Mouse (Mus musculus): ENCODE measurements around the gene Prc1. TPM values are rescaled to one million over a fixed set of nuclear protein-coding genes. Genes with fewer than 3 reads are reported as not detected.
"Not testable (repeated sequence)": the region's sequence is repeated elsewhere in the genome, so short reads cannot be mapped to it uniquely, and the experiment has no call there.

The Prc1 gene
- polyA plus RNA-seq, 1 experiment: 3.0 TPM

GRCm38 (mm10) chr7:80301522-80301921 lies 7.3 kb downstream of the Prc1 start:
- TF ChIP-seq CTCF (IDR thresholded peaks at IDR 0.05; ENCODE audit: extremely low read depth, insufficient read depth, low read length) (no peak), POLR2A (IDR thresholded peaks at IDR 0.05; ENCODE audit: extremely low read depth, insufficient read depth, low read length) (no peak)
- Histone ChIP-seq H3K4me3 (ENCODE audit: insufficient read depth, low read length) (no peak overlapping the region), H3K27ac (ENCODE audit: insufficient read depth, low read length) (no peak overlapping the region), H3K4me1 (ENCODE audit: control insufficient read depth, insufficient read depth, low read length) (no peaks in the 10 kb centered on the region)

DNA sequence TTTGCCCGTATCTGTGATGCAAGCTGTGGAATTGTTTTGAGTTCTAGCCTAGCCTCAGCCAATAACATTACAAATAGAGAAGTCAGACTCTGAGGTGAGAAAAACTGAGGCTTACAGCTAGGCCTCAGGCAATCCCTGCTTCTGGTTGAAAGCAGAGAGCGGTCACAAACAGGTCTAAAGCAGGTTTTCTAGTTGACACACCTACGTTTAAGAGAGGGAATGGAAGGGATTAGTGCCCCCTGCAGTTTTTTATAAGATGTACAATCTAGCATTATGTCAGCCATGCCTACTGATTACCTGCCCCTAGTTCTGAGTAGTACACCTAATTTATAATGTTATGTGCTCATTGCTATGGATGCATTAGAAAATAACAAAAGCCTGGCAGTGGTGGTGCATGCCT lies 13.5 kb downstream of the Prc1 start:
- Histone ChIP-seq H3K27ac (ENCODE audit: insufficient read depth, low read length) (no peak overlapping the region), H3K4me3 (ENCODE audit: insufficient read depth, low read length) (no peak overlapping the region), H3K4me1 (ENCODE audit: control insufficient read depth, insufficient read depth, low read length) (no peaks in the 10 kb centered on the region)
- TF ChIP-seq CTCF (IDR thresholded peaks at IDR 0.05; ENCODE audit: extremely low read depth, insufficient read depth, low read length) (no peak), POLR2A (IDR thresholded peaks at IDR 0.05; ENCODE audit: extremely low read depth, insufficient read depth, low read length) (no peak)

GRCm38 (mm10) chr7:80310771-80311170 lies 16.5 kb downstream of the Prc1 start:
- no peak for TF ChIP-seq POLR2A (IDR thresholded peaks at IDR 0.05; ENCODE audit: extremely low read depth, insufficient read depth, low read length)
- Histone ChIP-seq H3K4me1 (ENCODE audit: control insufficient read depth, insufficient read depth, low read length) (no peaks in the 10 kb centered on the region), H3K27ac (ENCODE audit: insufficient read depth, low read length) (no peak overlapping the region), H3K4me3 (ENCODE audit: insufficient read depth, low read length) (no peak overlapping the region)

DNA sequence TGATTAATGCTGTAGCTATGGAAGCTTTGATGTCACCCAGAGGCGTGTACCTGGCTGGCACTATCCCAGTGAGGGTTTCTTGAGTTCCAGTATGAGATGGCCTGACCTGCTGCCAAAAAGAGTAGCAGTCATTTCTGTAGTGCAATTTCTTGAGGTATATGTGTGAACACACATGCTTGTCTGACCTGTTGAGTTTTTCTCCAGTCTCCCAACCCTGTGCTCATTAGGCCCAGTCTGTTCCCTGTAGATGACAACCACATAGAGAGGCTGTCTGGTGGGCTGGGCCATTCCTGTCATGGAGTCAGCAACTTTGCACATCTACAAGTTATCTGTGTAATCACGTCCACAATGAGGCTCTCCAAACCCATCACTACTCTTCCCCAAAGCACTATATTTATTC lies 21.5 kb downstream of the Prc1 start:
- H3K4me3 ChIP-seq (ENCODE audit: insufficient read depth, low read length): no peak overlapping the region
- TF ChIP-seq CTCF (IDR thresholded peaks at IDR 0.05; ENCODE audit: extremely low read depth, insufficient read depth, low read length): no peak
- TF ChIP-seq POLR2A (IDR thresholded peaks at IDR 0.05; ENCODE audit: extremely low read depth, insufficient read depth, low read length): no peak
- H3K4me1 ChIP-seq (ENCODE audit: control insufficient read depth, insufficient read depth, low read length): no peaks in the 10 kb centered on the region
- no peak overlapping the region for H3K27ac ChIP-seq (ENCODE audit: insufficient read depth, low read length)

GRCm38 (mm10) chr7:80317439-80318115 lies 23.3 kb downstream of the Prc1 start:
- TF ChIP-seq POLR2A (IDR thresholded peaks at IDR 0.05; ENCODE audit: extremely low read depth, insufficient read depth, low read length): no peak
- no peak for TF ChIP-seq CTCF (IDR thresholded peaks at IDR 0.05; ENCODE audit: extremely low read depth, insufficient read depth, low read length)
- H3K4me1 ChIP-seq (ENCODE audit: control insufficient read depth, insufficient read depth, low read length): no peaks in the 10 kb centered on the region
- no peak overlapping the region for H3K27ac ChIP-seq (ENCODE audit: insufficient read depth, low read length)
- no peak overlapping the region for H3K4me3 ChIP-seq (ENCODE audit: insufficient read depth, low read length)

GRCm38 (mm10) chr7:80318670-80319069 lies 24.4 kb downstream of the Prc1 start:
- H3K27ac ChIP-seq (ENCODE audit: insufficient read depth, low read length): peak overlapping the region; percentile 22; the same call in 1 of the 2 replicates
- no peaks in the 10 kb centered on the region for H3K4me1 ChIP-seq (ENCODE audit: control insufficient read depth, insufficient read depth, low read length)
- TF ChIP-seq CTCF (IDR thresholded peaks at IDR 0.05; ENCODE audit: extremely low read depth, insufficient read depth, low read length) (no peak), POLR2A (IDR thresholded peaks at IDR 0.05; ENCODE audit: extremely low read depth, insufficient read depth, low read length) (no peak)
- no peak overlapping the region for H3K4me3 ChIP-seq (ENCODE audit: insufficient read depth, low read length)

DNA sequence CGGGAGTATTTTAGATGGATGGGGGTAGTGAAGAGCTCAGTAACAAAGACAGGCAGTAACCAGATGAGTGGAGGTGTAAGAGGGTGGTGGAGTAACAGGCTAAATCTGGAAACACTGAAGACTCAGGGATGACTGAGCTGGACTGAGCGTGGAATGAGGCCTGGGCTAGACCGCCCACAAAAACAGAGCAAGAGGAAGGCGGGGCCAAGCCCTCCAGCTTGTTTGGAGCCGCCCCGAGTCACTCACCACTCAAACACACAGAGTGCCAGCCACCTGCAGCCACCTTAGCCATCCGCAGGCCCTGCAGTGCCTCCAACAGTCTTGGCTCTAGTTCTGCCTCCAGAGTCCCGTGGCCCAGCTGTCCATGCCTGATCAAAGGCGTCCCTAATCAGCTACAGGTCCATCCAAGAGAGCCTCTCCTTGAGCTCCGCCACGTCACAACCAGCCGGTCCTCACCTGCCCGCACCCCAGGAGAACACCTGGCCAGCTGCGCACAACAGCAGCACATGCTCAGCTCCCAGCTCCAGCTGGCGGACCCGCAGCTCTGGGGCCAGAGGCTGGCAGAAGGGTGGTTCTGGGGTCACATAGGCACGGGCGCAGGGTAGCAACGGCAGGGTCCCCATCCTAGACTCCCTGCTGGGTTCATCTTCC lies 25.7 kb downstream of the Prc1 start:
- no peak for TF ChIP-seq CTCF (IDR thresholded peaks at IDR 0.05; ENCODE audit: extremely low read depth, insufficient read depth, low read length)
- no peak for TF ChIP-seq POLR2A (IDR thresholded peaks at IDR 0.05; ENCODE audit: extremely low read depth, insufficient read depth, low read length)
- no peaks in the 10 kb centered on the region for H3K4me1 ChIP-seq (ENCODE audit: control insufficient read depth, insufficient read depth, low read length)
- no peak overlapping the region for H3K4me3 ChIP-seq (ENCODE audit: insufficient read depth, low read length)
- H3K27ac ChIP-seq (ENCODE audit: insufficient read depth, low read length): no peak overlapping the region

DNA sequence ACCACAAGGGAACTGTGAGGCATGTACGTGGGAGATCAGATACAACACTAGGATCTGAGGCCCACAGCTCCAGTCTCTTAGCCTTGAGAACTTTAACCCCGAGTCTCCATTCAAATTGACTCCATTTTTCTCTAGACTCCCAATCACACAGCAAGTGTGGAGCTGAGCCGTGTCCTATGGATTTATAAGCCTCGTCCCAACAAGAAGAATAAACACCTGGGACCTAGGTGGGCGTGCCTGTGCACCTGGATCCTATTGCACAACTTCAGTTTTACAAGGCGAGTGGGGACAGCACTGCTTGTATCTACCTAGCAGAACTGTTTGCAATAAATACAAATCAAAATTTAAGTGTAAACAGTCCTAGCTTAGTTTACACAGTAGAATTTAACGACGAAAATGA lies 29.1 kb downstream of the Prc1 start:
- H3K4me1 ChIP-seq (ENCODE audit: control insufficient read depth, insufficient read depth, low read length): no peaks in the 10 kb centered on the region
- TF ChIP-seq CTCF (IDR thresholded peaks at IDR 0.05; ENCODE audit: extremely low read depth, insufficient read depth, low read length): no peak
- no peak for TF ChIP-seq POLR2A (IDR thresholded peaks at IDR 0.05; ENCODE audit: extremely low read depth, insufficient read depth, low read length)
- H3K27ac ChIP-seq (ENCODE audit: insufficient read depth, low read length): no peak overlapping the region
- H3K4me3 ChIP-seq (ENCODE audit: insufficient read depth, low read length): peak overlapping the region; percentile 54

DNA sequence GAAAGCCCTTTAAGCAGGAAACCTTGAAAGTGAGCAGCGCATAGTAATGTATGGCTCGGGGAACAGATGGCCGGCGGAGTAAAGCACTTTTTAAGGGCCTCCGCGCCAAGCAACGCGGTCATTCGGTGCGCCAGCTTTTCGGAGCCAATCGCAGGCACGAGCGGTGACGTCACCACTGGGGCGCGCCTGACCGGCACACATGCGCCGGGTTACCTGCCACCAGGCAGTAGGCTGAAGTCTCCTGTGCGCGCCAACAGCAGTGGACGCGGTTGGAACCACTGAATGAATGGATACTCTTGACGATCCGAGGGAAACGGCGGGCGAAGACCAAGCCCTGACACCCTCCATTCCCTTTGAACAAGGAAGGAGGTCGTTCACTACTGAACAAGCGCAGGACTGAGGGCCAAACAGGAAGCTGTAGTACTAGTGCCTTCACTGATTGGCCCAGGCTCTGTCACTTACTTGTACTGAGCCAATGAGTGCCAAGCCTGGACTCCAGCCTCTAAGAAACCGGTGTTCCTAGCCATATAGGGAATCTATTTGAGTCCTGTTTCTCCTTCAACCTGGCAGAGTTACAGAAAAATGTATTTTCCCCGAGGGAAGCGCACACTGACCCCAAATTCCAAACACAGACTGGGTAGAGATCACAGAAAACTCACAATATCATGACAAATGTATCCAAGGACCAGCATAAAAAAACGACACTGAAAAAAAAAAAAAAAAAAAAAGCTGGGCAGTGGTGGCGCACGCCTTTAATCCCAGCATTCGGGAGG lies 30.0 kb downstream of the Prc1 start, which contains the start of gene Rccd1:
Gene Rccd1 (minus strand): TSS at position 412 of the 773 bp plus-strand sequence.
- Histone ChIP-seq H3K27ac (ENCODE audit: insufficient read depth, low read length) (peak within 1 kb of the TSS; percentile 89), H3K4me3 (ENCODE audit: insufficient read depth, low read length) (peak within 1 kb of the TSS; percentile 54), H3K4me1 (ENCODE audit: control insufficient read depth, insufficient read depth, low read length) (no peaks in the 10 kb centered on the region)
- TF ChIP-seq POLR2A (IDR thresholded peaks at IDR 0.05; ENCODE audit: extremely low read depth, insufficient read depth, low read length): peak; percentile 90
- no peak for TF ChIP-seq CTCF (IDR thresholded peaks at IDR 0.05; ENCODE audit: extremely low read depth, insufficient read depth, low read length)

DNA sequence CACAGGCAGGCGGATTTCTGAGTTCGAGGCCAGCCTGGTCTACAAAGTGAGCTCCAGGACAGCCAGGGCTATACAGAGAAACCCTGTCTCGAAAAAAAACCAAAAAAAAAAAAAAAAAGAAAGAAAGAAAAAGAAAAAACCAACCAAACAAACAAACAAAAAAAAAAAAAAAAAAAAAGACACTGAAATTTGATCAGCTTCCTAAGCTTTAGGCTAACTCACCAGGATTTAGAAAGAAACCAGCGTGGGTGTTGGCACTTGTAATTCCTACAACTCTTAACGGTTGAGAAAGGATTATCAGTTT lies 30.5 kb downstream of the Prc1 start:
- H3K4me3 ChIP-seq (ENCODE audit: insufficient read depth, low read length); H3K4me1 ChIP-seq (ENCODE audit: control insufficient read depth, insufficient read depth, low read length); H3K27ac ChIP-seq (ENCODE audit: insufficient read depth, low read length): not testable (repeated sequence)
